In genomic region chr17:30573990-30574782, GRCm38 (mm10) we compare ENCODE assay signal across 7 mouse cellular contexts. TPM values are rescaled to one million over a fixed set of nuclear protein-coding genes. Genes with fewer than 3 reads are reported as not detected.
A peak's percentile ranks its signal among the peaks of the same experiment; 100 is the strongest.
DNase-seq lines count a peak whose midpoint lies in the region; ATAC-seq and TF ChIP-seq lines count a peak whose summit lies in the region.

No protein-coding gene starts in this region.

- WGBS in hindbrain, embryonic 14.5 days = 74% methylated on average over 8 of the region's 8 CpGs
- 50% methylated on average over 8 of the region's 8 CpGs for WGBS in liver, postnatal 0 days (ENCODE audit: insufficient replicate concordance)

- peak overlapping the region; percentile 25; the same call in 1 of the 2 replicates for H3K27ac ChIP-seq in brown adipose tissue, adult 24 weeks (replicated peaks; ENCODE audit: low read depth, low read length)
- no peak overlapping the region for H3K27ac ChIP-seq in hindbrain, embryonic 14.5 days
- H3K27ac ChIP-seq in liver, postnatal 0 days (ENCODE audit: low read depth) = peak overlapping the region; percentile 4; the same call in 1 of the 2 replicates

- H3K9ac ChIP-seq in hindbrain, embryonic 14.5 days = no peak overlapping the region
- no peak overlapping the region; the same call in 1 of the 2 replicates for H3K9ac ChIP-seq in liver, postnatal 0 days (replicated peaks)

- no peaks in the 10 kb centered on the region for H3K9me3 ChIP-seq in hindbrain, embryonic 14.5 days (ENCODE audit: control insufficient read depth, low read length)
- H3K9me3 ChIP-seq in liver, postnatal 0 days (ENCODE audit: low read length) = no peaks in the 10 kb centered on the region

- no peak for TF ChIP-seq EP300 in liver, postnatal 0 days (IDR thresholded peaks at IDR 0.05; ENCODE audit: low read depth)

- H3K36me3 ChIP-seq in hindbrain, embryonic 14.5 days (replicated peaks; ENCODE audit: control insufficient read depth, insufficient read depth) = no peaks in the 10 kb centered on the region
- H3K36me3 ChIP-seq in liver, postnatal 0 days (replicated peaks; ENCODE audit: insufficient read depth, low read length) = no peaks in the 10 kb centered on the region

- no peak for TF ChIP-seq CTCF in liver, postnatal 0 days (IDR thresholded peaks at IDR 0.05; ENCODE audit: low read depth)

- ATAC-seq in hindbrain, embryonic 14.5 days (ENCODE audit: low FRiP score) = no peak
- ATAC-seq in liver, postnatal 0 days = no peak

- DNase-seq in MEL-GATA-1-ER (ENCODE audit: extremely low read depth, low read depth) = peak; percentile 60
- DNase-seq in hindbrain, embryonic 14.5 days (ENCODE audit: low spot score) = no peak
- DNase-seq in liver, postnatal 0 days = no peak
- no peak for DNase-seq in testis, postnatal 14 days (ENCODE audit: low spot score)
- no peak for DNase-seq in gastrocnemius, postnatal 36 days
- DNase-seq in spleen, adult 18-20 months = no peak

- no peaks in the 10 kb centered on the region for H3K27me3 ChIP-seq in hindbrain, embryonic 14.5 days (ENCODE audit: control insufficient read depth, insufficient read depth, low read length)
- H3K27me3 ChIP-seq in liver, postnatal 0 days (ENCODE audit: insufficient read depth, low read length) = no peaks in the 10 kb centered on the region

- H3K4me1 ChIP-seq in brown adipose tissue, adult 24 weeks (ENCODE audit: control insufficient read depth, insufficient read depth, insufficient read length, low read length) = peaks cover 9% of the 10 kb centered on the region
- peaks cover 29% of the 10 kb centered on the region for H3K4me1 ChIP-seq in hindbrain, embryonic 14.5 days (replicated peaks; ENCODE audit: control insufficient read depth, insufficient read depth, low read length)
- H3K4me1 ChIP-seq in liver, postnatal 0 days (ENCODE audit: insufficient read depth) = peaks cover 35% of the 10 kb centered on the region

- peak overlapping the region; percentile 97 for H3K4me3 ChIP-seq in brown adipose tissue, adult 24 weeks (ENCODE audit: insufficient read depth, low read depth, low read length)
- no peak overlapping the region for H3K4me3 ChIP-seq in hindbrain, embryonic 14.5 days (replicated peaks; ENCODE audit: low read length)
- H3K4me3 ChIP-seq in liver, postnatal 0 days (ENCODE audit: low read depth, low read length) = peak overlapping the region; percentile 67; the same call in 1 of the 2 replicates

- intact Hi-C loops in gastrocnemius, postnatal 36 days (cut with DNase I) = no loop called here

- peak overlapping the region; percentile 74 for H3K4me2 ChIP-seq in hindbrain, embryonic 14.5 days (replicated peaks)
- H3K4me2 ChIP-seq in liver, postnatal 0 days (ENCODE audit: low read depth, low read length) = peak overlapping the region; percentile 82

RNA-seq across cellular contexts. Expression of gene Btbd9, which starts 2.1 kb away (rescaled TPM):
- polyA plus RNA-seq in brown adipose tissue, adult 24 weeks (2012; ENCODE audit: insufficient read depth, insufficient read length, missing spikeins) = 5.0 and 11.7 TPM in 2 replicates
- 117 and 126 TPM in 2 replicates for polyA plus RNA-seq in hindbrain, embryonic 14.5 days (2014; fragmentation: Nextera tagmentation; extraction: Ambion mirVana)
- 16.5 and 17.2 TPM in 2 replicates for polyA plus RNA-seq in liver, postnatal 0 days (2015; fragmentation: Nextera tagmentation; extraction: Ambion mirVana)
- 10 to 100 TPM; 10.1 to 10.7 TPM for total RNA-seq in gastrocnemius, postnatal 36 days (2021)

RNA-seq across cellular contexts. Expression of gene Dnah8, which starts 50.0 kb away (rescaled TPM):
- polyA plus RNA-seq in brown adipose tissue, adult 24 weeks (2012; ENCODE audit: insufficient read depth, insufficient read length, missing spikeins) = not detected in 2 replicates
- polyA plus RNA-seq in hindbrain, embryonic 14.5 days (2014; fragmentation: Nextera tagmentation; extraction: Ambion mirVana) = 2.6 and 3.1 TPM in 2 replicates
- 0.63 and 0.64 TPM in 2 replicates for polyA plus RNA-seq in liver, postnatal 0 days (2015; fragmentation: Nextera tagmentation; extraction: Ambion mirVana)
- total RNA-seq in gastrocnemius, postnatal 36 days (2021) = under 1 TPM; 0.22 to 0.74 TPM

RNA-seq across cellular contexts. Expression of gene Glo1, which starts 52.5 kb away (rescaled TPM):
- polyA plus RNA-seq in brown adipose tissue, adult 24 weeks (2012; ENCODE audit: insufficient read depth, insufficient read length, missing spikeins) = 106 and 112 TPM in 2 replicates
- 185 and 194 TPM in 2 replicates for polyA plus RNA-seq in hindbrain, embryonic 14.5 days (2014; fragmentation: Nextera tagmentation; extraction: Ambion mirVana)
- 219 and 220 TPM in 2 replicates for polyA plus RNA-seq in liver, postnatal 0 days (2015; fragmentation: Nextera tagmentation; extraction: Ambion mirVana)
- total RNA-seq in gastrocnemius, postnatal 36 days (2021) = 100 to 1,000 TPM; 151 TPM
